In genomic region chr3:87649063-87649462, GRCm38 (mm10) we compare ENCODE assay signal across 33 mouse cellular contexts.
"Had no signal": no experiment of that assay in that cellular context is flagged by ENCODE, and none has a peak within 500 bp of the region (broad histone marks: within the 10 kb centered on the region; RNA-seq: fewer than 3 reads in every experiment).

No protein-coding gene starts in this region.

- H3K9ac ChIP-seq: heart, embryonic 12.5 days; heart, embryonic 13.5 days; heart, embryonic 15.5 days; hindbrain, embryonic 12.5 days; hindbrain, embryonic 13.5 days; hindbrain, embryonic 15.5 days; intestine, embryonic 15.5 days; kidney, embryonic 15.5 days had no signal

- H3K4me2 ChIP-seq: heart, embryonic 11.5 days; heart, embryonic 12.5 days; heart, embryonic 13.5 days; heart, embryonic 15.5 days; hindbrain, embryonic 12.5 days; hindbrain, embryonic 13.5 days; hindbrain, embryonic 15.5 days; intestine, embryonic 15.5 days; kidney, embryonic 15.5 days had no signal

- DNase-seq: heart, postnatal 10 days; heart, postnatal 14 days; heart, postnatal 36 days; heart, postnatal 4 days; kidney, adult 11 months; kidney, adult 18-20 months; kidney, adult 2 months; kidney, adult 8-10 months; kidney, adult 9 months; kidney, postnatal 10 days; kidney, postnatal 14 days; kidney, postnatal 25 days; kidney, postnatal 36 days; kidney, postnatal 4 days; layer of hippocampus, adult 9-11 months; layer of hippocampus, postnatal 36 days had no signal

- ATAC-seq: hindbrain, embryonic 16.5 days; inflammation-experienced regulatory T-cells, adult 6 months; intestine, embryonic 15.5 days; intestine, embryonic 16.5 days; intestine, postnatal 0 days had no signal

- H3K4me1 ChIP-seq: heart, embryonic 10.5 days; heart, embryonic 12.5 days; heart, embryonic 15.5 days; hindbrain, embryonic 10.5 days; hindbrain, embryonic 12.5 days; intestine, embryonic 15.5 days had no signal

- H3K36me3 ChIP-seq: heart, embryonic 13.5 days; heart, embryonic 15.5 days; hindbrain, embryonic 10.5 days; hindbrain, embryonic 12.5 days; hindbrain, embryonic 13.5 days; hindbrain, embryonic 15.5 days; intestine, embryonic 15.5 days; kidney, embryonic 15.5 days had no signal

- H3K4me3 ChIP-seq: heart, embryonic 10.5 days; heart, embryonic 12.5 days; heart, embryonic 13.5 days; heart, embryonic 15.5 days; hindbrain, embryonic 10.5 days; hindbrain, embryonic 12.5 days; hindbrain, embryonic 13.5 days; hindbrain, embryonic 15.5 days; intestine, embryonic 15.5 days; kidney, embryonic 15.5 days; layer of hippocampus, adult 2 months had no signal

- H3K27me3 ChIP-seq: heart, embryonic 12.5 days; heart, embryonic 13.5 days; heart, embryonic 15.5 days; hindbrain, embryonic 12.5 days; hindbrain, embryonic 13.5 days; hindbrain, embryonic 15.5 days; intestine, embryonic 15.5 days; kidney, embryonic 15.5 days had no signal

- H3K27ac ChIP-seq: heart, embryonic 10.5 days; heart, embryonic 13.5 days; heart, embryonic 15.5 days; hindbrain, embryonic 10.5 days; hindbrain, embryonic 12.5 days; hindbrain, embryonic 13.5 days; hindbrain, embryonic 15.5 days; intestine, embryonic 15.5 days; kidney, embryonic 15.5 days; kidney, postnatal 0 days; layer of hippocampus, adult 2 months had no signal

- H3K9me3 ChIP-seq: heart, embryonic 10.5 days; heart, embryonic 12.5 days; heart, embryonic 13.5 days; heart, embryonic 15.5 days; hindbrain, embryonic 10.5 days; hindbrain, embryonic 12.5 days; hindbrain, embryonic 13.5 days; hindbrain, embryonic 15.5 days; intestine, embryonic 15.5 days; kidney, embryonic 15.5 days had no signal
